Mouse (Mus musculus): ENCODE measurements at regions not wholly inside any gene's neighbourhood (a gene's known extent, or its start where the extent isn't known, plus 50 kb on each side); places are given as distances from the start of the nearest gene placed in this dataset.
A peak's percentile ranks its signal among the peaks of the same experiment; 100 is the strongest.

GRCm38 (mm10) chr12:109272101-109272500, 180.5 kb upstream of the Dlk1 start:
- Histone ChIP-seq H3K9me3 (no peaks in the 10 kb centered on the region), H3K4me1 (no peaks in the 10 kb centered on the region), H3K4me3 (no peak overlapping the region), H3K9ac (no peak overlapping the region), H3K4me2 (no peak overlapping the region), H3K36me3 (no peaks in the 10 kb centered on the region), H3K27me3 (no peaks in the 10 kb centered on the region), H3K27ac (no peak overlapping the region)
- no peak for ATAC-seq (ENCODE audit: insufficient number of reproducible peaks, low FRiP score, low TSS enrichment, low read depth)
- WGBS, result 81% methylated on average over 5 of the region's 5 CpGs

- WGBS, result 23% methylated on average over 6 of the region's 6 CpGs
- Histone ChIP-seq H3K27ac (no peak overlapping the region), H3K4me2 (no peak overlapping the region), H3K4me3 (no peak overlapping the region), H3K9ac (no peak overlapping the region), H3K36me3 (no peaks in the 10 kb centered on the region), H3K4me1 (no peaks in the 10 kb centered on the region), H3K9me3 (no peaks in the 10 kb centered on the region), H3K27me3 (no peaks in the 10 kb centered on the region)
- no peak for ATAC-seq (ENCODE audit: insufficient number of reproducible peaks, low FRiP score, low TSS enrichment, low read depth)
These were observed 137.8 kb upstream of the Dlk1 start for GRCm38 (mm10) chr12:109314850-109315249.

- H3K36me3 ChIP-seq, result no peaks in the 10 kb centered on the region
- no peak overlapping the region for H3K4me2 ChIP-seq
- H3K27me3 ChIP-seq, result no peaks in the 10 kb centered on the region
- ATAC-seq (ENCODE audit: insufficient number of reproducible peaks, low FRiP score, low TSS enrichment, low read depth), result no peak
- WGBS, result 58% methylated on average over 11 of the region's 11 CpGs
- H3K4me3 ChIP-seq, result no peak overlapping the region
- H3K4me1 ChIP-seq, result no peaks in the 10 kb centered on the region
- H3K27ac ChIP-seq, result no peak overlapping the region
- no peak overlapping the region for H3K9ac ChIP-seq
- H3K9me3 ChIP-seq, result no peaks in the 10 kb centered on the region
These were observed 126.6 kb upstream of the Dlk1 start for GRCm38 (mm10) chr12:109325986-109326385.

- Histone ChIP-seq H3K4me3 (no peak overlapping the region), H3K27ac (no peak overlapping the region), H3K4me1 (no peaks in the 10 kb centered on the region), H3K9me3 (no peaks in the 10 kb centered on the region), H3K9ac (no peak overlapping the region), H3K36me3 (no peaks in the 10 kb centered on the region), H3K4me2 (no peak overlapping the region), H3K27me3 (no peaks in the 10 kb centered on the region)
- ATAC-seq (ENCODE audit: insufficient number of reproducible peaks, low FRiP score, low TSS enrichment, low read depth), result no peak
- WGBS, result 85% methylated on average over 2 of the region's 2 CpGs
These were observed 81.3 kb upstream of the Dlk1 start for GRCm38 (mm10) chr12:109371327-109371726.

- Histone ChIP-seq H3K4me2 (no peak overlapping the region), H3K9me3 (peaks cover 9% of the 10 kb centered on the region; the same call in 1 of the 2 replicates), H3K27me3 (no peaks in the 10 kb centered on the region), H3K36me3 (no peaks in the 10 kb centered on the region), H3K27ac (no peak overlapping the region), H3K4me3 (no peak overlapping the region), H3K9ac (no peak overlapping the region), H3K4me1 (no peaks in the 10 kb centered on the region; the same call in 1 of the 2 replicates)
- ATAC-seq (ENCODE audit: insufficient number of reproducible peaks, low FRiP score, low TSS enrichment, low read depth), result no peak
- WGBS, result 70% methylated on average over 5 of the region's 5 CpGs
These were observed 66.8 kb upstream of the Dlk1 start for GRCm38 (mm10) chr12:109385794-109386193.

- Histone ChIP-seq H3K4me3 (no peak overlapping the region), H3K27me3 (0 out of 2 replicates have a peak, but pooled peaks cover 7% of the 10 kb centered on the region), H3K4me1 (peaks cover 8% of the 10 kb centered on the region), H3K9me3 (no peaks in the 10 kb centered on the region), H3K9ac (no peak overlapping the region), H3K27ac (no peak overlapping the region), H3K4me2 (no peak overlapping the region), H3K36me3 (no peaks in the 10 kb centered on the region)
- no peak for ATAC-seq (ENCODE audit: insufficient number of reproducible peaks, low FRiP score, low TSS enrichment, low read depth)
- WGBS, result 29% methylated on average over 7 of the region's 7 CpGs
These were observed 63.8 kb upstream of the Dlk1 start for GRCm38 (mm10) chr12:109388791-109389190.

- no peak overlapping the region for H3K4me2 ChIP-seq
- no peak overlapping the region for H3K27ac ChIP-seq
- H3K4me1 ChIP-seq, result peaks cover 16% of the 10 kb centered on the region
- H3K27me3 ChIP-seq, result peaks cover 7% of the 10 kb centered on the region; the same call in 1 of the 2 replicates
- WGBS, result 93% methylated on average over 12 of the region's 12 CpGs
- H3K4me3 ChIP-seq, result no peak overlapping the region
- no peaks in the 10 kb centered on the region for H3K9me3 ChIP-seq
- H3K36me3 ChIP-seq, result no peaks in the 10 kb centered on the region
- no peak overlapping the region for H3K9ac ChIP-seq
- ATAC-seq (ENCODE audit: insufficient number of reproducible peaks, low FRiP score, low TSS enrichment, low read depth), result no peak
These were observed 62.2 kb upstream of the Dlk1 start for GRCm38 (mm10) chr12:109390388-109390920.

GRCm38 (mm10) chr12:109390978-109391377, 61.6 kb upstream of the Dlk1 start:
- H3K36me3 ChIP-seq, result no peaks in the 10 kb centered on the region
- H3K4me1 ChIP-seq, result peaks cover 16% of the 10 kb centered on the region
- no peak overlapping the region for H3K4me2 ChIP-seq
- ATAC-seq (ENCODE audit: insufficient number of reproducible peaks, low FRiP score, low TSS enrichment, low read depth), result no peak
- 79% methylated on average over 8 of the region's 8 CpGs for WGBS
- H3K4me3 ChIP-seq, result no peak overlapping the region
- H3K9ac ChIP-seq, result no peak overlapping the region
- H3K27ac ChIP-seq, result no peak overlapping the region
- H3K9me3 ChIP-seq, result no peaks in the 10 kb centered on the region
- H3K27me3 ChIP-seq, result peaks cover 7% of the 10 kb centered on the region; the same call in 1 of the 2 replicates

- H3K4me3 ChIP-seq, result no peak overlapping the region
- peaks cover 7% of the 10 kb centered on the region; the same call in 1 of the 2 replicates for H3K27me3 ChIP-seq
- 39% methylated on average over 8 of the region's 8 CpGs for WGBS
- H3K9ac ChIP-seq, result no peak overlapping the region
- no peaks in the 10 kb centered on the region for H3K36me3 ChIP-seq
- H3K4me2 ChIP-seq, result peak overlapping the region; percentile 26; the same call in 1 of the 2 replicates
- no peak for ATAC-seq (ENCODE audit: insufficient number of reproducible peaks, low FRiP score, low TSS enrichment, low read depth)
- no peak overlapping the region for H3K27ac ChIP-seq
- no peaks in the 10 kb centered on the region for H3K9me3 ChIP-seq
- H3K4me1 ChIP-seq, result peaks cover 31% of the 10 kb centered on the region
These were observed 59.3 kb upstream of the Dlk1 start for GRCm38 (mm10) chr12:109393326-109393725.

GRCm38 (mm10) chr12:109393795-109394194, 58.8 kb upstream of the Dlk1 start:
- Histone ChIP-seq H3K9ac (no peak overlapping the region), H3K4me1 (peaks cover 33% of the 10 kb centered on the region), H3K36me3 (no peaks in the 10 kb centered on the region), H3K4me3 (no peak overlapping the region; the same call in 1 of the 2 replicates), H3K27me3 (peaks cover 7% of the 10 kb centered on the region; the same call in 1 of the 2 replicates), H3K27ac (no peak overlapping the region), H3K4me2 (peak overlapping the region; percentile 26; the same call in 1 of the 2 replicates), H3K9me3 (no peaks in the 10 kb centered on the region)
- 4% methylated on average over 15 of the region's 15 CpGs for WGBS
- peak; percentile 59; the same call in 1 of the 2 replicates for ATAC-seq (ENCODE audit: insufficient number of reproducible peaks, low FRiP score, low TSS enrichment, low read depth)

- WGBS, result 43% methylated on average over 11 of the region's 11 CpGs
- H3K9ac ChIP-seq, result no peak overlapping the region
These were observed 58.2 kb upstream of the Dlk1 start for GRCm38 (mm10) chr12:109394396-109394795.

GRCm38 (mm10) chr12:109396614-109397013, 56.0 kb upstream of the Dlk1 start:
- H3K4me3 ChIP-seq, result no peak overlapping the region
- no peak for ATAC-seq (ENCODE audit: insufficient number of reproducible peaks, low FRiP score, low TSS enrichment, low read depth)
- no peaks in the 10 kb centered on the region for H3K9me3 ChIP-seq
- 85% methylated on average over 6 of the region's 6 CpGs for WGBS
- peak overlapping the region; percentile 76; the same call in 1 of the 2 replicates for H3K27ac ChIP-seq
- H3K4me2 ChIP-seq, result no peak overlapping the region
- peaks cover 59% of the 10 kb centered on the region for H3K4me1 ChIP-seq
- H3K9ac ChIP-seq, result no peak overlapping the region
- no peaks in the 10 kb centered on the region for H3K36me3 ChIP-seq
- peaks cover 7% of the 10 kb centered on the region; the same call in 1 of the 2 replicates for H3K27me3 ChIP-seq

More at GRCm38 (mm10) chr12:109394396-109394795, 58.2 kb upstream of the Dlk1 start:
- no peak for ATAC-seq (ENCODE audit: insufficient number of reproducible peaks, low FRiP score, low TSS enrichment, low read depth)
- Histone ChIP-seq H3K9me3 (no peaks in the 10 kb centered on the region), H3K27me3 (peaks cover 7% of the 10 kb centered on the region; the same call in 1 of the 2 replicates), H3K36me3 (no peaks in the 10 kb centered on the region), H3K4me3 (no peak overlapping the region), H3K4me1 (peaks cover 39% of the 10 kb centered on the region), H3K4me2 (no peak overlapping the region), H3K27ac (no peak overlapping the region)

Measured in limb, embryonic 15.5 days (tissue).